Mouse (Mus musculus) small intestine, adult 2 months (tissue): ENCODE measurements at regions not wholly inside any gene's neighbourhood (a gene's known extent, or its start where the extent isn't known, plus 50 kb on each side); places are given as distances from the start of the nearest gene placed in this dataset.

Source experiments
- H3K27ac ChIP-seq: fragments of 200-500 bp; 2 replicates; pipeline ENCODE4 v1.5.1; 2012; ENCODE audit warnings: low read depth, low read length, control low read depth, inconsistent platforms; ENCODE audit not compliant: insufficient read depth
- H3K27me3 ChIP-seq: fragments of 200-500 bp; 2 replicates; pipeline ENCODE4 v1.6.1; 2012; ENCODE audit warnings: mild to moderate bottlenecking, moderate library complexity, low read length, inconsistent platforms; ENCODE audit not compliant: control insufficient read depth, insufficient read depth
- H3K36me3 ChIP-seq: fragments of 200-500 bp; 2 replicates; pipeline ENCODE4 v1.6.1; 2012; ENCODE audit warnings: mild to moderate bottlenecking, low read length, control low read depth, inconsistent platforms; ENCODE audit not compliant: control insufficient read depth, insufficient read depth
- H3K4me1 ChIP-seq: fragments of 200-500 bp; 2 replicates; pipeline ENCODE4 v1.6.1; 2012; ENCODE audit warnings: low read length, inconsistent platforms, mixed read lengths; ENCODE audit not compliant: control insufficient read depth, insufficient read depth, insufficient read length
- H3K4me3 ChIP-seq: fragments of 200-500 bp; 2 replicates; pipeline ENCODE4 v1.5.1; 2012; ENCODE audit warnings: low read depth, mild to moderate bottlenecking, control low read depth, inconsistent platforms, low read length, moderate library complexity
- CTCF ChIP-seq: fragments of 200-500 bp; IDR thresholded peaks from 2 replicates; pipeline ENCODE4 v1.5.1; 2012; ENCODE audit warnings: low read depth, mild to moderate bottlenecking, control low read depth, inconsistent platforms, low read length, moderate library complexity, mixed read lengths; ENCODE audit not compliant: insufficient replicate concordance, insufficient read length; ENCODE audit errors: extremely low read depth
- POLR2A ChIP-seq: fragments of 200-500 bp; IDR thresholded peaks from 2 replicates; pipeline ENCODE4 v1.6.1; 2012; ENCODE audit warnings: low read depth, mild to moderate bottlenecking, control low read depth, inconsistent platforms, low read length, moderate library complexity
- WGBS: fragments of 180-500 bp; shearing (Covaris S2); methylation state at CpG from one replicate; pipeline ENCODE4 v1.1.7; 2018; 5-methylcytosine and 5-hydroxymethylcytosine counted together

DNA sequence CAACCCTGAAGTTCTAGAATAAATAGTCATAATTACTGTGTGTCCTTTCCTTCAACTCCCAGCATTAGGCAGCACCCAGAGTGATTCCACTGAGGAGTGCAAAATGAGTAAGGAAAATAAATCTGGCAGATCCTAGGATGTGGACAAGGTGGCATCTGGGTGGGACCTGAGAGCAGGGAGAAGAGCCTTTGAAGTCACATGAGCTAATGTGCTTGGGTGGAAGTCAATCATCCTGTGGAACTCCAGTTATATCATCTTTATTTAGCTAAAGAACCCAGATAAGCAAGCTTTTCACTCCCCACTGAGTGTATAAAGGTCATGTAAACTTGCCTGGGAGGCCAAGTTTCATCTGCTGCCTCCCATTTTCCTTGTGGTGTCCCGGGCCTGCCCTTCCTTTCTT, 551.6 kb upstream of the Igfbp3 start:
- H3K4me1 ChIP-seq = no peaks in the 10 kb centered on the region
- WGBS = 15% methylated on average over 1 of the region's 1 CpGs
- H3K36me3 ChIP-seq = no peaks in the 10 kb centered on the region
- H3K4me3 ChIP-seq = no peak overlapping the region
- no peak for TF ChIP-seq CTCF
- no peak for TF ChIP-seq POLR2A
- H3K27me3 ChIP-seq = no peaks in the 10 kb centered on the region
- H3K27ac ChIP-seq = no peak overlapping the region

DNA sequence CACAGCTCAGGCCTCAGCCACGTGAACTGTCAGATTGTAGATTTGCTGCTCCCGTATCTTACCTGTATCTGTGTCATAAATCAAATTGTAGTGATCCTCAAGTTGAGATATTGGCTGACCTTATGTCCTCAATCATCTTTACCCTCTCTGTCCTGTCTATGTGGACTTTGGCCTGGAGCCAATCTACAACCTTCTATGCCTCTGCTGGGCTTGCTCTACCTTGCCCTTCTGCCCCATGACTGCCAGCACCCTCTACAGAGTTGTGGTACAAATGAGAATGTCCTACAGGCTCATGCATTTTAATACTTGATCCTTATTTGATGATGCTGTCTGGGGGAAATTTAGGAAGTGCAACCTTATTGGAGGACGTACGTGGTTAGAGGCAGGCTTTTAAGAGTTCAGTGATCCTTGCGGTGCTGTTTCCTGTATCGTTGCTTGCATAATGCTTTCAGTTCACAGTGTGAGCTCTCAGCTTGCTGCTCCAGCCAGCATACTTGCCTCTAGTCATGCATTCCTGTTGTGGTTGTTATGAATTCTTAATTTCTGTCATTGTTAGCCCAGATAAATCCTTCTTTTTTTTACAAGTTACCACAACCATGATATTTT, 545.2 kb upstream of the Igfbp3 start:
- H3K4me1 ChIP-seq = peaks cover 3% of the 10 kb centered on the region; the same call in 1 of the 2 replicates
- no peak overlapping the region for H3K4me3 ChIP-seq
- H3K27ac ChIP-seq = no peak overlapping the region; the same call in 1 of the 2 replicates
- WGBS = 40% methylated on average over 6 of the region's 6 CpGs
- TF ChIP-seq CTCF (no peak), POLR2A (no peak)
- H3K27me3 ChIP-seq = no peaks in the 10 kb centered on the region
- no peaks in the 10 kb centered on the region for H3K36me3 ChIP-seq
